Mouse (Mus musculus) G1E (cell line): ENCODE results near the gene 9130023H24Rik. TPM values are rescaled to one million over a fixed set of nuclear protein-coding genes. Genes with fewer than 3 reads are reported as not detected.

ENCODE experiments used
- ATAC-seq: 2 replicates; pipeline ENCODE4 v1.8.0; 2016; ENCODE audit warnings: mild to moderate bottlenecking; ENCODE audit not compliant: insufficient number of reproducible peaks, poor library complexity, low FRiP score, severe bottlenecking; ENCODE audit errors: extremely low read depth
- DNase-seq: peaks from one replicate; pipeline ENCODE4 v3.0.0; 2012; ENCODE audit warnings: low spot score
- H3K27me3 ChIP-seq: 2 replicates; pipeline ENCODE4 v1.6.1; 2012; ENCODE audit warnings: mild to moderate bottlenecking, low read length, inconsistent platforms; ENCODE audit not compliant: insufficient read depth
- H3K36me3 ChIP-seq: replicated peaks from 2 replicates; pipeline ENCODE3; 2012; ENCODE audit warnings: mild to moderate bottlenecking, inconsistent platforms
- H3K4me1 ChIP-seq: 2 replicates; pipeline ENCODE4 v1.6.1; 2012; ENCODE audit warnings: low read depth, low read length, inconsistent platforms, mixed read lengths; ENCODE audit not compliant: insufficient read depth
- H3K4me3 ChIP-seq: 2 replicates; pipeline ENCODE4 v1.5.1; 2012; ENCODE audit warnings: low read depth, mild to moderate bottlenecking, inconsistent platforms, low read length, moderate library complexity, mixed read lengths
- H3K9me3 ChIP-seq: replicated peaks from 2 replicates; pipeline ENCODE4 v1.6.1; 2012; ENCODE audit warnings: inconsistent platforms
- CTCF ChIP-seq: IDR thresholded peaks from 2 replicates; pipeline ENCODE4 v1.5.1; 2012; ENCODE audit warnings: low read depth, low read length, inconsistent platforms, mixed read lengths
- GATA1 ChIP-seq: IDR thresholded peaks from 2 replicates; pipeline ENCODE4 v1.6.1; 2012; ENCODE audit warnings: borderline replicate concordance, low read length, inconsistent platforms, mixed read lengths
- GATA2 ChIP-seq: IDR thresholded peaks from 2 replicates; pipeline ENCODE4 v1.6.1; 2012; ENCODE audit warnings: low read depth, low read length, inconsistent platforms, borderline replicate concordance
- POLR2AphosphoS5 ChIP-seq: IDR thresholded peaks from 2 replicates; pipeline ENCODE4 v1.6.1; 2012; ENCODE audit warnings: low read depth, low read length, inconsistent platforms; ENCODE audit not compliant: insufficient replicate concordance
- TAL1 ChIP-seq: conservative IDR thresholded peaks from 2 replicates; pipeline ENCODE4 v1.6.1; 2012; ENCODE audit warnings: low read depth, low read length, inconsistent platforms, mixed read lengths
- polyA plus RNA-seq: library from polyadenylated mRNA; stranded (reverse); fragments of >175 nt; gene quantifications from 2 replicates; pipeline ENCODE4 v1.2.3, GENCODE M21; 2012
- total RNA-seq, 2 experiments: library from RNA; stranded (forward) in 1 of 2; stranded (reverse) in 1 of 2; fragments of 200-1000 nt in 1 of 2; fragments of >200 nt in 1 of 2; fragmentation: Nextera tagmentation in 1 of 2; gene quantifications; 2 replicates each; pipeline ENCODE4 v1.2.3; 2014 to 2017

Gene 9130023H24Rik
- total and polyA plus RNA-seq, 3 experiments: 0.72 to 6.1 (median 5.5) TPM

GRCm38 (mm10) chr7:128209826-128210225 is 28.0 kb downstream of the 9130023H24Rik start:
- ATAC-seq: no peak
- TF ChIP-seq POLR2AphosphoS5 (no peak), GATA1 (no peak), CTCF (no peak), TAL1 (no peak), GATA2 (no peak)
- Histone ChIP-seq H3K36me3 (no peaks in the 10 kb centered on the region), H3K4me1 (no peaks in the 10 kb centered on the region), H3K27me3 (peaks cover 22% of the 10 kb centered on the region), H3K4me3 (no peak overlapping the region), H3K9me3 (no peaks in the 10 kb centered on the region)
- no peak for DNase-seq

- no peaks in the 10 kb centered on the region for H3K36me3 ChIP-seq
- H3K4me1 ChIP-seq: no peaks in the 10 kb centered on the region
- H3K27me3 ChIP-seq: peaks cover 10% of the 10 kb centered on the region
- H3K4me3 ChIP-seq: no peak overlapping the region
- no peaks in the 10 kb centered on the region for H3K9me3 ChIP-seq
- ATAC-seq (no peak; the same call in 1 of the 2 replicates), DNase-seq (peak; percentile 32)
- no peak for TF ChIP-seq TAL1
- TF ChIP-seq CTCF: peak; percentile 83
- no peak for TF ChIP-seq GATA1
These were observed 29.6 kb downstream of the 9130023H24Rik start for GRCm38 (mm10) chr7:128208187-128208586.

- ATAC-seq (no peak), DNase-seq (no peak)
- H3K4me1 ChIP-seq: no peaks in the 10 kb centered on the region
- no peak within 1 kb of the TSS for H3K4me3 ChIP-seq
- no peaks in the 10 kb centered on the region for H3K9me3 ChIP-seq
- no peak for TF ChIP-seq TAL1
- no peak for TF ChIP-seq POLR2AphosphoS5
- no peak for TF ChIP-seq CTCF
- TF ChIP-seq GATA2: no peak
- TF ChIP-seq GATA1: no peak
- H3K36me3 ChIP-seq: no peaks in the 10 kb centered on the region
- peaks cover 9% of the 10 kb centered on the region for H3K27me3 ChIP-seq
These were observed 31.7 kb downstream of the 9130023H24Rik start, which contains the start of gene Cox6a2 for GRCm38 (mm10) chr7:128206152-128206551. TSS of gene Cox6a2 (minus strand) at chr7:128206387.

GRCm38 (mm10) chr7:128205695-128206094 is 32.1 kb downstream of the 9130023H24Rik start:
- peaks cover 9% of the 10 kb centered on the region for H3K27me3 ChIP-seq
- ATAC-seq (no peak), DNase-seq (no peak)
- TF ChIP-seq GATA2: no peak
- TF ChIP-seq TAL1: no peak
- TF ChIP-seq CTCF: no peak
- no peaks in the 10 kb centered on the region for H3K36me3 ChIP-seq
- no peaks in the 10 kb centered on the region for H3K4me1 ChIP-seq
- no peaks in the 10 kb centered on the region for H3K9me3 ChIP-seq
- no peak overlapping the region for H3K4me3 ChIP-seq

- DNase-seq (no peak), ATAC-seq (no peak)
- TF ChIP-seq POLR2AphosphoS5: no peak
- no peak for TF ChIP-seq GATA1
- no peak for TF ChIP-seq GATA2
- H3K9me3 ChIP-seq: no peaks in the 10 kb centered on the region
- no peak overlapping the region for H3K4me3 ChIP-seq
- no peaks in the 10 kb centered on the region for H3K36me3 ChIP-seq
- H3K27me3 ChIP-seq: peaks cover 12% of the 10 kb centered on the region
- no peaks in the 10 kb centered on the region for H3K4me1 ChIP-seq
These were observed 33.7 kb downstream of the 9130023H24Rik start for GRCm38 (mm10) chr7:128204179-128204578.

GRCm38 (mm10) chr7:128203071-128203470 is 34.8 kb downstream of the 9130023H24Rik start:
- Histone ChIP-seq H3K27me3 (peaks cover 12% of the 10 kb centered on the region), H3K36me3 (no peaks in the 10 kb centered on the region), H3K4me1 (no peaks in the 10 kb centered on the region), H3K9me3 (no peaks in the 10 kb centered on the region), H3K4me3 (no peak overlapping the region)
- ATAC-seq (no peak), DNase-seq (no peak)
- TF ChIP-seq CTCF (no peak), POLR2AphosphoS5 (no peak), GATA1 (no peak), GATA2 (no peak), TAL1 (no peak)

- H3K36me3 ChIP-seq: no peaks in the 10 kb centered on the region
- peaks cover 12% of the 10 kb centered on the region for H3K27me3 ChIP-seq
- no peak overlapping the region for H3K4me3 ChIP-seq
- ATAC-seq: no peak
- no peaks in the 10 kb centered on the region for H3K9me3 ChIP-seq
- TF ChIP-seq GATA2: no peak
- TF ChIP-seq POLR2AphosphoS5: no peak
- TF ChIP-seq TAL1: no peak
- TF ChIP-seq CTCF: no peak
- TF ChIP-seq GATA1: no peak
- H3K4me1 ChIP-seq: no peaks in the 10 kb centered on the region
- DNase-seq: no peak
These were observed 36.2 kb downstream of the 9130023H24Rik start for GRCm38 (mm10) chr7:128201607-128202006.

Other genes starting within 250 kb of the 9130023H24Rik start
- 2.0 and 2.4 TPM in 2 replicates for gene Pycard, start 244.2 kb downstream of the 9130023H24Rik start, total RNA-seq (2014; fragmentation: Nextera tagmentation)
- gene Pycard, start 244.2 kb downstream of the 9130023H24Rik start, total RNA-seq (2017): 3.3 and 3.5 TPM in 2 replicates
- gene Pycard, start 244.2 kb downstream of the 9130023H24Rik start, polyA plus RNA-seq: 1.2 and 1.3 TPM in 2 replicates
- not detected in 2 replicates for gene Trim72, start 234.1 kb downstream of the 9130023H24Rik start, total RNA-seq (2014; fragmentation: Nextera tagmentation)
- 0.06 and 0.16 TPM in 2 replicates for gene Trim72, start 234.1 kb downstream of the 9130023H24Rik start, total RNA-seq (2017)
- gene Trim72, start 234.1 kb downstream of the 9130023H24Rik start, polyA plus RNA-seq: 0.03 and 0.04 TPM in 2 replicates
- 0.30 TPM in 1 of 2 replicates, not detected in the other for gene Itgam, start 175.4 kb downstream of the 9130023H24Rik start, total RNA-seq (2014; fragmentation: Nextera tagmentation)
- gene Itgam, start 175.4 kb downstream of the 9130023H24Rik start, total RNA-seq (2017): 0.22 and 0.29 TPM in 2 replicates
- gene Itgam, start 175.4 kb downstream of the 9130023H24Rik start, polyA plus RNA-seq: 0.02 and 0.07 TPM in 2 replicates
- not detected in 2 replicates for gene Gm49368, start 175.3 kb downstream of the 9130023H24Rik start, total RNA-seq (2014; fragmentation: Nextera tagmentation)
- gene Gm49368, start 175.3 kb downstream of the 9130023H24Rik start, total RNA-seq (2017): not detected in 2 replicates
- gene Gm49368, start 175.3 kb downstream of the 9130023H24Rik start, polyA plus RNA-seq: 0.03 TPM in 1 of 2 replicates, not detected in the other
- not detected in 2 replicates for gene Itgax, start 108.5 kb downstream of the 9130023H24Rik start, total RNA-seq (2014; fragmentation: Nextera tagmentation)
- gene Itgax, start 108.5 kb downstream of the 9130023H24Rik start, total RNA-seq (2017): 0.11 and 0.58 TPM in 2 replicates
- gene Itgax, start 108.5 kb downstream of the 9130023H24Rik start, polyA plus RNA-seq: not detected in 2 replicates
- gene Itgad, start 83.7 kb downstream of the 9130023H24Rik start, total RNA-seq (2014; fragmentation: Nextera tagmentation): not detected in 2 replicates
- 0.23 TPM in 1 of 2 replicates, not detected in the other for gene Itgad, start 83.7 kb downstream of the 9130023H24Rik start, total RNA-seq (2017)
- 0.01 and 0.06 TPM in 2 replicates for gene Itgad, start 83.7 kb downstream of the 9130023H24Rik start, polyA plus RNA-seq
- gene Cox6a2, start 31.6 kb downstream of the 9130023H24Rik start, total RNA-seq (2014; fragmentation: Nextera tagmentation): not detected in 2 replicates
- gene Cox6a2, start 31.6 kb downstream of the 9130023H24Rik start, total RNA-seq (2017): 0.27 TPM in 1 of 2 replicates, not detected in the other
- 0.13 and 0.21 TPM in 2 replicates for gene Cox6a2, start 31.6 kb downstream of the 9130023H24Rik start, polyA plus RNA-seq
- 10.2 and 12.0 TPM in 2 replicates for gene Armc5, start 689 bp downstream of the 9130023H24Rik start, total RNA-seq (2014; fragmentation: Nextera tagmentation)
- 5.6 and 7.6 TPM in 2 replicates for gene Armc5, start 689 bp downstream of the 9130023H24Rik start, total RNA-seq (2017)
- gene Armc5, start 689 bp downstream of the 9130023H24Rik start, polyA plus RNA-seq: 22.8 and 23.8 TPM in 2 replicates
- 0.34 TPM in 1 of 2 replicates, not detected in the other for gene Tgfb1i1, start 8.8 kb upstream of the 9130023H24Rik start, total RNA-seq (2014; fragmentation: Nextera tagmentation)
- gene Tgfb1i1, start 8.8 kb upstream of the 9130023H24Rik start, total RNA-seq (2017): 0.11 TPM in 1 of 2 replicates, not detected in the other
- 0.05 TPM in 1 of 2 replicates, not detected in the other for gene Tgfb1i1, start 8.8 kb upstream of the 9130023H24Rik start, polyA plus RNA-seq
- not detected in 2 replicates for gene Slc5a2, start 27.6 kb upstream of the 9130023H24Rik start, total RNA-seq (2014; fragmentation: Nextera tagmentation)
- 0.55 TPM in 1 of 2 replicates, not detected in the other for gene Slc5a2, start 27.6 kb upstream of the 9130023H24Rik start, total RNA-seq (2017)
- gene Slc5a2, start 27.6 kb upstream of the 9130023H24Rik start, polyA plus RNA-seq: 0.05 TPM in 1 of 2 replicates, not detected in the other
- 89.4 and 93.4 TPM in 2 replicates for gene BC017158, start 60.1 kb upstream of the 9130023H24Rik start, total RNA-seq (2014; fragmentation: Nextera tagmentation)
- 26.8 and 35.3 TPM in 2 replicates for gene BC017158, start 60.1 kb upstream of the 9130023H24Rik start, total RNA-seq (2017)
- 31.7 and 33.5 TPM in 2 replicates for gene BC017158, start 60.1 kb upstream of the 9130023H24Rik start, polyA plus RNA-seq
- 156 and 172 TPM in 2 replicates for gene Rgs10, start 180.7 kb upstream of the 9130023H24Rik start, total RNA-seq (2014; fragmentation: Nextera tagmentation)
- gene Rgs10, start 180.7 kb upstream of the 9130023H24Rik start, total RNA-seq (2017): 121 and 126 TPM in 2 replicates
- gene Rgs10, start 180.7 kb upstream of the 9130023H24Rik start, polyA plus RNA-seq: 133 and 183 TPM in 2 replicates
- 139 and 151 TPM in 2 replicates for gene Tial1, start 223.7 kb upstream of the 9130023H24Rik start, total RNA-seq (2014; fragmentation: Nextera tagmentation)
- gene Tial1, start 223.7 kb upstream of the 9130023H24Rik start, total RNA-seq (2017): 48.2 and 59.7 TPM in 2 replicates
- 51.5 and 70.7 TPM in 2 replicates for gene Tial1, start 223.7 kb upstream of the 9130023H24Rik start, polyA plus RNA-seq